Mouse (Mus musculus) erythroblast, embryonic 14.5 days (primary cell): Measurements from ENCODE around the gene Cyp4f40. TPM values are rescaled to one million over a fixed set of nuclear protein-coding genes. Genes with fewer than 3 reads are reported as not detected.
"Not testable (repeated sequence)": the region's sequence is repeated elsewhere in the genome, so short reads cannot be mapped to it uniquely, and the experiment has no call there.

ENCODE experiments used
- H3K27me3 ChIP-seq: 2 replicates; pipeline ENCODE4 v1.6.1; 2012; ENCODE audit warnings: inconsistent platforms; ENCODE audit not compliant: control insufficient read depth
- H3K36me3 ChIP-seq: 2 replicates; pipeline ENCODE4 v1.6.1; 2012; ENCODE audit warnings: mild to moderate bottlenecking, inconsistent platforms; ENCODE audit not compliant: control insufficient read depth
- H3K4me1 ChIP-seq: 2 replicates; pipeline ENCODE4 v1.6.1; 2012; ENCODE audit warnings: inconsistent platforms; ENCODE audit not compliant: control insufficient read depth
- H3K4me3 ChIP-seq: replicated peaks from 2 replicates; pipeline ENCODE3; 2012; ENCODE audit warnings: moderate library complexity, mild to moderate bottlenecking, inconsistent platforms
- H3K9me3 ChIP-seq: 2 replicates; pipeline ENCODE4 v1.6.1; 2012; ENCODE audit warnings: low read length, inconsistent platforms, mixed read lengths; ENCODE audit not compliant: control insufficient read depth
- GATA1 ChIP-seq: IDR thresholded peaks from 2 replicates; pipeline ENCODE4 v1.6.1; 2012; ENCODE audit warnings: low read length, inconsistent platforms, mixed read lengths
- TAL1 ChIP-seq: IDR thresholded peaks from 3 replicates; pipeline ENCODE4 v1.6.1; 2012; ENCODE audit warnings: low read length, inconsistent platforms, mixed read lengths
- polyA plus RNA-seq: library from polyadenylated mRNA; stranded (reverse); fragments of >175 nt; gene quantifications from 2 replicates; pipeline ENCODE4 v1.2.3, GENCODE M21; 2012

Cyp4f40 gene
- polyA plus RNA-seq, 1 experiment = not detected

GRCm38 (mm10) chr17:32686722-32687121 is 28.0 kb downstream of the Cyp4f40 start:
- Histone ChIP-seq H3K4me1 (no peaks in the 10 kb centered on the region), H3K27me3 (no peaks in the 10 kb centered on the region), H3K9me3 (no peaks in the 10 kb centered on the region), H3K36me3 (no peaks in the 10 kb centered on the region), H3K4me3 (no peak overlapping the region)
- no peak for TF ChIP-seq TAL1
- TF ChIP-seq GATA1 = no peak

GRCm38 (mm10) chr17:32690959-32691358 is 32.3 kb downstream of the Cyp4f40 start:
- TF ChIP-seq GATA1 = no peak
- TF ChIP-seq TAL1 = no peak

GRCm38 (mm10) chr17:32702826-32703225 is 44.1 kb downstream of the Cyp4f40 start:
- H3K27me3 ChIP-seq = no peaks in the 10 kb centered on the region
- peaks cover 11% of the 10 kb centered on the region; the same call in 1 of the 2 replicates for H3K9me3 ChIP-seq
- H3K4me1 ChIP-seq = no peaks in the 10 kb centered on the region
- H3K4me3 ChIP-seq = no peak overlapping the region
- H3K36me3 ChIP-seq = no peaks in the 10 kb centered on the region
- TF ChIP-seq GATA1 = no peak
- TF ChIP-seq TAL1 = no peak

More at GRCm38 (mm10) chr17:32690959-32691358, 32.3 kb downstream of the Cyp4f40 start:
- Histone ChIP-seq H3K36me3 (no peaks in the 10 kb centered on the region; the same call in 1 of the 2 replicates), H3K4me1 (no peaks in the 10 kb centered on the region), H3K9me3 (no peaks in the 10 kb centered on the region), H3K4me3 (no peak overlapping the region), H3K27me3 (no peaks in the 10 kb centered on the region)

GRCm38 (mm10) chr17:32710541-32710940 is 51.8 kb downstream of the Cyp4f40 start:
- not testable (repeated sequence) for H3K4me1 ChIP-seq

GRCm38 (mm10) chr17:32722151-32722550 is 63.5 kb downstream of the Cyp4f40 start:
- not testable (repeated sequence) for H3K4me1 ChIP-seq, H3K9me3 ChIP-seq, H3K36me3 ChIP-seq, H3K4me3 ChIP-seq, H3K27me3 ChIP-seq

More at GRCm38 (mm10) chr17:32710541-32710940, 51.8 kb downstream of the Cyp4f40 start:
- not testable (repeated sequence) for H3K36me3 ChIP-seq, H3K4me3 ChIP-seq, H3K27me3 ChIP-seq, H3K9me3 ChIP-seq

- Histone ChIP-seq H3K4me1 (no peaks in the 10 kb centered on the region), H3K9me3 (no peaks in the 10 kb centered on the region), H3K4me3 (no peak overlapping the region), H3K27me3 (no peaks in the 10 kb centered on the region), H3K36me3 (no peaks in the 10 kb centered on the region)
- TF ChIP-seq TAL1 (no peak), GATA1 (no peak)
Measured at GRCm38 (mm10) chr17:32722771-32723170, 64.1 kb downstream of the Cyp4f40 start.

GRCm38 (mm10) chr17:32726360-32726759 is 67.7 kb downstream of the Cyp4f40 start:
- not testable (repeated sequence) for H3K4me3 ChIP-seq, H3K27me3 ChIP-seq, H3K9me3 ChIP-seq, H3K4me1 ChIP-seq, H3K36me3 ChIP-seq

Other genes with a start within 250 kb of the Cyp4f40 start
- gene Pglyrp2, start 234.7 kb upstream of the Cyp4f40 start, polyA plus RNA-seq = 0.03 TPM in 1 of 2 replicates, not detected in the other
- gene Cyp4f39, start 206.2 kb upstream of the Cyp4f40 start, polyA plus RNA-seq = 0.03 TPM in 2 replicates
- not detected in 2 replicates for gene Cyp4f17, start 152.8 kb upstream of the Cyp4f40 start, polyA plus RNA-seq
- gene Cyp4f16, start 122.3 kb upstream of the Cyp4f40 start, polyA plus RNA-seq = 0.02 TPM in 1 of 2 replicates, not detected in the other
- gene Cyp4f37, start 37.6 kb upstream of the Cyp4f40 start, polyA plus RNA-seq = not detected in 2 replicates
- gene Cyp4f15, start 26.7 kb downstream of the Cyp4f40 start, polyA plus RNA-seq = not detected in 2 replicates
- gene Zfp871, start 129.4 kb downstream of the Cyp4f40 start, polyA plus RNA-seq = 0.02 and 0.04 TPM in 2 replicates
- not detected in 2 replicates for gene Zfp811, start 151.0 kb downstream of the Cyp4f40 start, polyA plus RNA-seq
- not detected in 2 replicates for gene Zfp799, start 171.4 kb downstream of the Cyp4f40 start, polyA plus RNA-seq
- 0.01 TPM in 1 of 2 replicates, not detected in the other for gene Zfp870, start 232.7 kb downstream of the Cyp4f40 start, polyA plus RNA-seq